Mouse (Mus musculus) midbrain, embryonic 16.5 days (tissue): ENCODE results near the gene Tbc1d1. TPM values are rescaled to one million over a fixed set of nuclear protein-coding genes. Genes with fewer than 3 reads are reported as not detected.

Experiments
- ATAC-seq: fragments of 200-750 bp; cut with Nextera tagmentation; 2 replicates; pipeline ENCODE4 v1.8.0; 2017; ENCODE audit warnings: moderate TSS enrichment
- H3K27ac ChIP-seq: fragments of 300-500 bp; sonication (generic); 2 replicates; pipeline ENCODE4 v1.5.1; 2014; ENCODE audit warnings: mild to moderate bottlenecking, low read length, mixed read lengths
- H3K27me3 ChIP-seq: fragments of 300-500 bp; sonication (generic); 2 replicates; pipeline ENCODE4 v1.6.1; 2014; ENCODE audit warnings: low read depth, low read length, mixed read lengths; ENCODE audit not compliant: control insufficient read depth, insufficient read depth
- H3K36me3 ChIP-seq: fragments of 300-500 bp; sonication (generic); 2 replicates; pipeline ENCODE4 v1.6.1; 2014; ENCODE audit warnings: mild to moderate bottlenecking, low read length, moderate library complexity, mixed read lengths; ENCODE audit not compliant: control insufficient read depth, insufficient read depth
- H3K4me1 ChIP-seq: fragments of 300-500 bp; sonication (generic); 2 replicates; pipeline ENCODE4 v1.6.1; 2014; ENCODE audit warnings: mild to moderate bottlenecking, low read length, mixed read lengths; ENCODE audit not compliant: control insufficient read depth, insufficient read depth
- H3K4me2 ChIP-seq: fragments of 300-500 bp; sonication (generic); 2 replicates; pipeline ENCODE4 v1.6.1; 2014; ENCODE audit warnings: mild to moderate bottlenecking, low read length, mixed read lengths
- H3K4me3 ChIP-seq: fragments of 300-500 bp; sonication (generic); 2 replicates; pipeline ENCODE4 v1.5.1; 2014; ENCODE audit warnings: low read depth, mild to moderate bottlenecking, low read length, moderate library complexity, mixed read lengths
- H3K9ac ChIP-seq: fragments of 300-500 bp; sonication (generic); 2 replicates; pipeline ENCODE4 v1.6.1; 2014; ENCODE audit warnings: low read depth, low read length, mixed read lengths
- H3K9me3 ChIP-seq: fragments of 300-500 bp; sonication (generic); replicated peaks from 2 replicates; pipeline ENCODE4 v1.6.1; 2014; ENCODE audit warnings: mild to moderate bottlenecking, low read length, mixed read lengths; ENCODE audit not compliant: control insufficient read depth, poor library complexity, severe bottlenecking
- WGBS: fragments of 180-500 bp; shearing (Covaris S2); extraction: QIAGEN DNeasy Blood & Tissue Kit; methylation state at CpG from one replicate; pipeline ENCODE4 v1.1.7; 2014; 5-methylcytosine and 5-hydroxymethylcytosine counted together
- polyA plus RNA-seq: library from polyadenylated mRNA; unstranded; fragments of >200 nt; fragmentation: Nextera tagmentation; extraction: Ambion mirVana; gene quantifications from 2 replicates; pipeline ENCODE4 v1.2.1, GENCODE M21; 2015

Tbc1d1 gene
- polyA plus RNA-seq, 1 experiment from 2014 or later, result 8.5 TPM

DNA sequence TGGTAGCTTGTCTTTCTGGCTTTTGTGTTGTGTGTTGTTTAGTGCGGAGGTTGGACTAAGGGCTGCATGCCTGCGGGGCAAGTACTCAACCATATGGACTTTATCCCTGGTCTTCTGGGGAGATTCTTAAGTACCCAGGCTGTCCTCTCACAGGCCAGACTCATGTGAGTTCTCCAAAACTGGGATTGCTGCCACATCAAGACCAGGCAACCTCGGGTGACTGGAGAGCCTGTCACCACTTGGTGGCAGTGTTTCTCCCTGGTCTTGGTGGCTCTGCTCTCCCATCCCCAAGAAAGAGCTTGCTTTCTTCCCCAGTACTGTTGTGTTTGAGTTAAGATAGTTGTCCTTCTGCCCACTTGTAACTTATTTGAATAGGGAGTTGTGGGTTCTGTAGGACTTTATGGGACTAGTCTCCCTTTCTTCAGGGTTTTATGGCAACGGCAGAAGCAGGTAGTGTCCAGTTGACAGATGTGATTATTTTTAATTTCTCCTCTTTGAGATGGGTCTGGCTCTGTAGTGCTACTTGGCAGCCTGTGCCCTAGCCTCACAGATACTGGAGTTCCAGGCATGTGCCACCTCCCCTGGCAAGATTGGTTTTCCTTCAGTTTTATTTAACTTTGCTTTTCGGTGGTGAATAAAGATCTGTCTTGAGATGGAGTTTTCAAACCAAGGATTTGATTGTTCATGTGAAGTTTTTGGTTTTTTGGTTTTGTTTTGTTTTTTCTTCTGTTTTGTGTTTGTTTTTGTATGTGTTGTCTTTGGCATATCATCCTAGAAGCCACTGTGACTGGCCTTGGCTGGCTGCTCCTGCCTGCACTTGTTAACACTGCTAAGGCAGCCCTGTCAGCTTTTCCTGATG is 133.3 kb downstream of the Tbc1d1 start:
- no peaks in the 10 kb centered on the region for H3K27me3 ChIP-seq
- no peaks in the 10 kb centered on the region for H3K4me1 ChIP-seq
- peak; percentile 65 for ATAC-seq
- H3K9ac ChIP-seq, result no peak overlapping the region
- no peak overlapping the region for H3K4me2 ChIP-seq
- 62% methylated on average over 5 of the region's 5 CpGs for WGBS
- no peak overlapping the region for H3K4me3 ChIP-seq
- no peak overlapping the region for H3K27ac ChIP-seq
- H3K36me3 ChIP-seq, result no peaks in the 10 kb centered on the region
- no peaks in the 10 kb centered on the region for H3K9me3 ChIP-seq

DNA sequence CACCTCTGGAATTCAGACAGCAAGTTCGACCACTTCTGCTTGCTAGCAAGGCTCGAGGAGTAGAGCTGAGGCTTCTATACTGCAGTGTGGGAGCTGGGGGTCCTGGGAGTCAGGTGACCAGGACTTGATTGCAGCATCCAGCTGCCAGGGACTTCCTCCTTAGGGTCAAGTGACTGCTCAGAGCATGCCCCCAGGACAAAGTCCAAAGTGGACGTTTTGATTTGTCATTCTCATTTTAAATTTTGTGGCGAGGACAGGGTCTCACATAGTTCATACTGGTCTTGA is 133.9 kb downstream of the Tbc1d1 start:
- no peak overlapping the region for H3K4me2 ChIP-seq
- 59% methylated on average over 4 of the region's 4 CpGs for WGBS
- no peak overlapping the region for H3K27ac ChIP-seq
- H3K4me1 ChIP-seq, result no peaks in the 10 kb centered on the region
- H3K4me3 ChIP-seq, result no peak overlapping the region
- H3K9me3 ChIP-seq, result no peaks in the 10 kb centered on the region
- ATAC-seq, result no peak
- H3K36me3 ChIP-seq, result no peaks in the 10 kb centered on the region
- no peak overlapping the region for H3K9ac ChIP-seq
- no peaks in the 10 kb centered on the region for H3K27me3 ChIP-seq

DNA sequence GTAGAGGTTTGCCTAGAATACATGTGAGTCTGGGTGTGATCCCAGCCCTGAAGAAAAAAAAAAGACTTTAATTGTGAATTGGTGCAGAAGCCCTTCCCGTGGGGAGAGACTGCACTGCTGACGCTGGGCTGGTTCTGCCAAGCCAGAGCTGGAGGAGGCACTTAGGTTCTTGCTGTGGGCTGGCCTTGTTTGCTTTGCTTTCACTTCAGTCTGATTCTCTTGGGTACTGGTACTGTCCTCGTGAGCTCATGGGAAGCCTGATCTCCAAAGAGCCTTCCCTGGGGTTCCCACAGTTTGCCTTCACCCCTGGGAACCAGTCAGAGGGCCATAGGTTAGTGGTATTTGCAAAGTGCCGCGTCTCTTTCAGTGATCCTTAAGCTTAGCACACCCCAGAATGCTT is 135.6 kb downstream of the Tbc1d1 start:
- no peaks in the 10 kb centered on the region for H3K27me3 ChIP-seq
- no peak overlapping the region for H3K4me2 ChIP-seq
- no peak for ATAC-seq
- no peak overlapping the region for H3K9ac ChIP-seq
- H3K27ac ChIP-seq, result no peak overlapping the region
- H3K36me3 ChIP-seq, result no peaks in the 10 kb centered on the region
- no peak overlapping the region for H3K4me3 ChIP-seq
- H3K9me3 ChIP-seq, result no peaks in the 10 kb centered on the region
- no peaks in the 10 kb centered on the region for H3K4me1 ChIP-seq
- 71% methylated on average over 5 of the region's 5 CpGs for WGBS

DNA sequence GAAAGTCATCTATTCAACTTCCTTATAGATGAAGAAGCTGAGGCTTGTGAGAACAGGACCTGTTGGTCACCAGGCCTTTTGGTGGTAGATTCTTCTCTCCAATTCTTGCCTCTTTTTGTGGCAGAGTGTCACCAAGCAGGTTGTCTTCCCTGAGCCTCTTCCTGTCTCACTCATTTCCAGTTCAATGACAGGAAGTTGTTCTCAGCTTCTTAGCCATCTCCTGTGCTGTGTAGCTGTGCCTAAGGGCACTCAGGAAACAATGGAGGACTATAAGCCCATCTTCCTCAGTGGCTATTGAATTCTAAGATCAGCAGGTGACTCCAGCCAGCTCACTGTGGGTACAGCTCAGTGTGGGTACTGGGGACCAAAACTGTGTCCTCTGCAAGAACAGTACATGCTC is 139.5 kb downstream of the Tbc1d1 start:
- no peaks in the 10 kb centered on the region for H3K27me3 ChIP-seq
- no peaks in the 10 kb centered on the region for H3K9me3 ChIP-seq
- H3K4me2 ChIP-seq, result no peak overlapping the region
- ATAC-seq, result no peak
- H3K27ac ChIP-seq, result no peak overlapping the region
- H3K9ac ChIP-seq, result no peak overlapping the region
- H3K36me3 ChIP-seq, result no peaks in the 10 kb centered on the region
- H3K4me3 ChIP-seq, result no peak overlapping the region
- H3K4me1 ChIP-seq, result peaks cover 8% of the 10 kb centered on the region

DNA sequence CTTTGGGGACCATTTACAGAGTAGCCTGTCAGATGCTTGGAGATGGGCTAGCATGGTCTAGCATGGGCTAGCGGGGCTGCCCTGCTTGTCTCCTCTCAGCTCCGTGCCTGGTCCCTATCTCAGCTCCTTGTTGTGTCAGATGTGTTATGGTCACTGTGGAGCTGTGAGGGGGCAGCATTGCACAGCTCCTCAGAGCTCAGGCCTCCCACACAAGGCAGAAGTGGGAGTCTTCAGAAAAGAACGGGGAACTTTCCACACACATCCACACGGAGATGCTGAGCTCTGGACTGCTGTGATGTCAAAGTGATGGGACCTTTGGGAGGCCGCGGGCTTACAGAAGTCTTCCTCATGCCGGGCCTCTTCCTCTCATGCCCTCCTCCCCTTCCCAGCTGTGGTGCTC is 140.2 kb downstream of the Tbc1d1 start:
- H3K9me3 ChIP-seq, result no peaks in the 10 kb centered on the region
- H3K4me2 ChIP-seq, result no peak overlapping the region
- 84% methylated on average over 7 of the region's 7 CpGs for WGBS
- H3K9ac ChIP-seq, result no peak overlapping the region
- no peak overlapping the region for H3K27ac ChIP-seq
- H3K4me3 ChIP-seq, result no peak overlapping the region
- H3K4me1 ChIP-seq, result peaks cover 8% of the 10 kb centered on the region
- no peaks in the 10 kb centered on the region for H3K27me3 ChIP-seq
- H3K36me3 ChIP-seq, result no peaks in the 10 kb centered on the region
- ATAC-seq, result no peak

DNA sequence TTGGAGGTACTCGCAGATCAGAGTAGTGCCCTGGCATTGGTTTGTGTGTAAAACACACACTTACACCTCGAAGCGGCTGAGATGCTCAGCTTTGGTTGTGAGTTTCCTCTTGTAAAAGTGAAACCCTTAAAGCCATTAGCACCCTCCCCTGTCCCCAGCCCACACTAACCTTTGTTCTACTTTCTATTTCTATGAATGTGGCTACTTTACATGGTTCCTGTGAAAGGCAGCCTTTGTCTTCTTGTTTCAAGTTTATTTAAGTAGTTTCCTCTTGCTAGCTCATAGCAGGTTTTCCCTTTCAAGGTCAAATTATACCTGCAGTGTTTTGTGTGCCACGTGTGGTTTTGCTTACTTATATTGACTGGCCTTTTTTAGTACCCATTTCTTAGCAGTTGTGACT is 141.0 kb downstream of the Tbc1d1 start:
- peaks cover 8% of the 10 kb centered on the region for H3K4me1 ChIP-seq
- H3K27ac ChIP-seq, result no peak overlapping the region
- H3K9ac ChIP-seq, result no peak overlapping the region
- no peak overlapping the region for H3K4me3 ChIP-seq
- no peak for ATAC-seq
- no peaks in the 10 kb centered on the region for H3K36me3 ChIP-seq
- no peak overlapping the region for H3K4me2 ChIP-seq
- H3K9me3 ChIP-seq, result no peaks in the 10 kb centered on the region
- WGBS, result 83% methylated on average over 4 of the region's 4 CpGs
- no peaks in the 10 kb centered on the region for H3K27me3 ChIP-seq

DNA sequence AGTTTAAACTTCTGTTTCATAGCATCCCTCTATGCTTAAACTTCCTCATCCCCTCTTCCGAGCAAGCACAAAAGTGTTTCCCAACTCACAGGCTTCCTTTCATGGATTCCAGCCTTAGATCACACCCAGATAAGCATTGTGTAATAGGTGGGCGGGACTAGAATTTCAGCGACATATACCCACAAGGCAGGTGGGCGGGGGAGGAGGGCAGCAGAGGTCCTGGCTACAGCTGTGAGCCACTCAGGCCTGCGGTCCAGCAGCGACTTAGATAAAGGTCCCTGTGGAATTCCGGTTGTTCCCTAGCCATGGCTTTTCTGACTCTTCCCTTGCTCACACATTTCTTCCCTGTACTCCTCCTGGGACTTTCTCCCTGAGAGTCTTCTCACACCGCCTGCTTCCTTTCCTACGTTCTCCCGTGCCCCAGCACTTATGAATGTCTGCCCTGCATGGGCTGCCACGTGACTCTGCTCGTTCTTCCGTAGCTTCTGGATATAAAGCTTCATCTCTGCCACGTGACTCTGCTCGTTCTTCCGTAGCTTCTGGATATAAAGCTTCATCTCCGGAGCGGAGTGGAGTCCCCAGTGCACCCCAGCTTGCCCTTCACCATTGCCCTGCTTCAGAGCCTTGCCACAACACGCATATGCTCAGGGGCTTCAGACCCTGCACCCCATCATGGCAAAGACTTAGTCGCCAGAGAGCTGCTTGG is 142.4 kb downstream of the Tbc1d1 start:
- H3K4me1 ChIP-seq, result peaks cover 8% of the 10 kb centered on the region
- H3K27ac ChIP-seq, result no peak overlapping the region
- peak; percentile 33 for ATAC-seq
- H3K27me3 ChIP-seq, result no peaks in the 10 kb centered on the region
- H3K36me3 ChIP-seq, result no peaks in the 10 kb centered on the region
- peak overlapping the region; percentile 52 for H3K4me2 ChIP-seq
- WGBS, result 28% methylated on average over 20 of the region's 20 CpGs
- H3K9ac ChIP-seq, result 0 out of 2 replicates have a peak overlapping the region, but pooled peaks have one; percentile 30
- no peaks in the 10 kb centered on the region for H3K9me3 ChIP-seq
- peak overlapping the region; percentile 25 for H3K4me3 ChIP-seq

DNA sequence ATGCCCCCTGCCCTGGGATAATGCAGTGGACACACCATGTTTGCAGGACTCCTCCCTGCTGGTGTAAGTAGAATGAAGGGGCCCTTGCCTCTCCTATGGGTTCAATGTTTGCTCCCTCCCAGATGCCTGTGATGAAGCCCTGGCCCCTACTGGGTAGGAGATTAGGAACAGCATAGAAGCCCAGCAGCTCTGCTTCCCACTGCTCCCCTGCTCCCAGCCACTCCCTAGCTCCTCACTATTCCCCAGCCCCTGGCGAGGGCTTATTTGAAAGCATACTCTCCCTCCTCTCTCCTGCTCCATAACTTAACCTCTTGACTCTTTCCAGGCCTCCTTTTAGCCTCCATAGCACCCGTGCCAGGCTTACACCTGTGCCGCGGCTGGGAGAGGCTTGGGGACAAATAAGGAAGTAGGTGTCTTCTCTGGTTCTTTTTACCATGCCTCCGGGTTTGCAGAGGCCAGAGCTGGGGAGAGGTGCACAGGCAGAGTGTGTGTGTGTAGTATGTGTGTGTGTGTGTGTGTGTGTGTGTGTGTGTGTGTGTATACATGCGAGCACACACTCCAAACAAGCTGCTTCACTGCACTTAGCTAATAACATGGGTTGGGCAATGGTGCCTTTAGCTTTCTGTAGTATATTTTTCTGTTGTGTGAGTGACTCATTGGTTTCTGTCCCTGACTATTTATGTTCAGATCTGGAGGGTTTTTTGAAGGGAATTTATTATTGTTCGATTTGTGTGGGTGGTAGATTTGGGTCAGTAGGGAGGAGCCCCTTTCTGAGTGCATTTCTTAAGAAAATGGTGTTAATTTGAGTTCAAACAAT is 143.6 kb downstream of the Tbc1d1 start:
- Histone ChIP-seq H3K36me3 (no peaks in the 10 kb centered on the region), H3K9me3 (no peaks in the 10 kb centered on the region), H3K9ac (no peak overlapping the region), H3K4me2 (no peak overlapping the region), H3K4me1 (peaks cover 8% of the 10 kb centered on the region), H3K4me3 (no peak overlapping the region), H3K27ac (no peak overlapping the region), H3K27me3 (no peaks in the 10 kb centered on the region)
- ATAC-seq, result no peak; the same call in 1 of the 2 replicates
- WGBS, result 64% methylated on average over 7 of the region's 7 CpGs

DNA sequence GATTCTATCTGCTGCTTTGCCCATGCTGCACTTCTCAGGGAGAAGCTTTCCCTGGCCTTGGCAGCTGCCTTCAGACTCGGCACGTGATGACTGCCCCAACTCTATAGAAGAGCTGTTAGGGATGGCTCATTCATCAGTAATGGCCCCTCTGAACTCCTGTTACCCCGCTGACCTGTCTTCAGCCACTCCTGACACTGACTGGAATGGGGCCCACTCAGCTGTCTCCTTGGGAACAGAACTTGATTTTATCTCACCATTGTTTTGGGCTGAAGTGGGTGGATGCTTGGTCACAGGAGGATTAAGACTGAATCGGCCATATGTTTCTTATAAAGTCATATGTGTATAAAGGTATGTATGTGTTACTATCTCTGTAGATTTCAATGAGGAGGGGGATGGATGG is 145.1 kb downstream of the Tbc1d1 start:
- Histone ChIP-seq H3K9ac (no peak overlapping the region), H3K4me1 (peaks cover 8% of the 10 kb centered on the region), H3K36me3 (0 out of 2 replicates have a peak, but pooled peaks cover 1% of the 10 kb centered on the region), H3K27me3 (no peaks in the 10 kb centered on the region), H3K4me2 (no peak overlapping the region), H3K27ac (no peak overlapping the region), H3K4me3 (no peak overlapping the region), H3K9me3 (no peaks in the 10 kb centered on the region)
- 70% methylated on average over 4 of the region's 4 CpGs for WGBS
- no peak for ATAC-seq
